Mouse (Mus musculus) G1E (cell line): ENCODE results near the gene Apba3. TPM values are rescaled to one million over a fixed set of nuclear protein-coding genes. Genes with fewer than 3 reads are reported as not detected.
"Not testable (repeated sequence)": the region's sequence is repeated elsewhere in the genome, so short reads cannot be mapped to it uniquely, and the experiment has no call there.

Source experiments
- ATAC-seq: 2 replicates; pipeline ENCODE4 v1.8.0; 2016; ENCODE audit warnings: mild to moderate bottlenecking; ENCODE audit not compliant: insufficient number of reproducible peaks, poor library complexity, low FRiP score, severe bottlenecking; ENCODE audit errors: extremely low read depth
- DNase-seq: peaks from one replicate; pipeline ENCODE4 v3.0.0; 2012; ENCODE audit warnings: low spot score
- H3K27me3 ChIP-seq: 2 replicates; pipeline ENCODE4 v1.6.1; 2012; ENCODE audit warnings: mild to moderate bottlenecking, low read length, inconsistent platforms; ENCODE audit not compliant: insufficient read depth
- H3K36me3 ChIP-seq: replicated peaks from 2 replicates; pipeline ENCODE3; 2012; ENCODE audit warnings: mild to moderate bottlenecking, inconsistent platforms
- H3K4me1 ChIP-seq: 2 replicates; pipeline ENCODE4 v1.6.1; 2012; ENCODE audit warnings: low read depth, low read length, inconsistent platforms, mixed read lengths; ENCODE audit not compliant: insufficient read depth
- H3K4me3 ChIP-seq: 2 replicates; pipeline ENCODE4 v1.5.1; 2012; ENCODE audit warnings: low read depth, mild to moderate bottlenecking, inconsistent platforms, low read length, moderate library complexity, mixed read lengths
- H3K9me3 ChIP-seq: replicated peaks from 2 replicates; pipeline ENCODE4 v1.6.1; 2012; ENCODE audit warnings: inconsistent platforms
- CTCF ChIP-seq: IDR thresholded peaks from 2 replicates; pipeline ENCODE4 v1.5.1; 2012; ENCODE audit warnings: low read depth, low read length, inconsistent platforms, mixed read lengths
- GATA1 ChIP-seq: IDR thresholded peaks from 2 replicates; pipeline ENCODE4 v1.6.1; 2012; ENCODE audit warnings: borderline replicate concordance, low read length, inconsistent platforms, mixed read lengths
- GATA2 ChIP-seq: IDR thresholded peaks from 2 replicates; pipeline ENCODE4 v1.6.1; 2012; ENCODE audit warnings: low read depth, low read length, inconsistent platforms, borderline replicate concordance
- POLR2AphosphoS5 ChIP-seq: IDR thresholded peaks from 2 replicates; pipeline ENCODE4 v1.6.1; 2012; ENCODE audit warnings: low read depth, low read length, inconsistent platforms; ENCODE audit not compliant: insufficient replicate concordance
- TAL1 ChIP-seq: conservative IDR thresholded peaks from 2 replicates; pipeline ENCODE4 v1.6.1; 2012; ENCODE audit warnings: low read depth, low read length, inconsistent platforms, mixed read lengths
- polyA plus RNA-seq: library from polyadenylated mRNA; stranded (reverse); fragments of >175 nt; gene quantifications from 2 replicates; pipeline ENCODE4 v1.2.3, GENCODE M21; 2012
- total RNA-seq, 2 experiments: library from RNA; stranded (forward) in 1 of 2; stranded (reverse) in 1 of 2; fragments of 200-1000 nt in 1 of 2; fragments of >200 nt in 1 of 2; fragmentation: Nextera tagmentation in 1 of 2; gene quantifications; 2 replicates each; pipeline ENCODE4 v1.2.3; 2014 to 2017

Apba3 gene
- 36.2 and 44.6 TPM in 2 replicates for total RNA-seq (2014; fragmentation: Nextera tagmentation)
- total RNA-seq (2017) = 27.9 and 38.9 TPM in 2 replicates
- 113 and 130 TPM in 2 replicates for polyA plus RNA-seq

GRCm38 (mm10) chr10:81266211-81267105 lies at the start of gene Apba3, which contains the start of gene Mrpl54:
Gene Apba3, plus strand, starts transcription at chr10:81266960.
Gene Mrpl54, minus strand, starts transcription at chr10:81266934.
- ATAC-seq = peak; percentile 80
- H3K27me3 ChIP-seq = no peaks in the 10 kb centered on the region
- DNase-seq = peak; percentile 96
- peak within 1 kb of the TSS; percentile 87 for H3K4me3 ChIP-seq
- H3K9me3 ChIP-seq = no peaks in the 10 kb centered on the region
- peaks cover 69% of the 10 kb centered on the region for H3K36me3 ChIP-seq
- TF ChIP-seq GATA2 (no peak), POLR2AphosphoS5 (no peak), CTCF (no peak), TAL1 (no peak), GATA1 (no peak)
- peaks cover 55% of the 10 kb centered on the region for H3K4me1 ChIP-seq

- H3K4me3 ChIP-seq, H3K36me3 ChIP-seq, ATAC-seq, DNase-seq, H3K9me3 ChIP-seq: not testable (repeated sequence)
- Histone ChIP-seq H3K4me1 (peaks cover 18% of the 10 kb centered on the region), H3K27me3 (peaks cover 45% of the 10 kb centered on the region)
- 0 out of 2 replicates have a peak, but pooled peaks have one; percentile 2 for TF ChIP-seq CTCF
Observed at GRCm38 (mm10) chr10:81217267-81217666, 49.5 kb upstream of the Apba3 start.

GRCm38 (mm10) chr10:81217964-81218363 lies 48.8 kb upstream of the Apba3 start:
- no peak for ATAC-seq
- Histone ChIP-seq H3K9me3 (no peaks in the 10 kb centered on the region), H3K4me1 (peaks cover 18% of the 10 kb centered on the region), H3K36me3 (no peaks in the 10 kb centered on the region), H3K4me3 (no peak overlapping the region), H3K27me3 (peaks cover 40% of the 10 kb centered on the region)
- TF ChIP-seq GATA2 = no peak
- no peak for TF ChIP-seq TAL1
- TF ChIP-seq GATA1 = no peak
- TF ChIP-seq CTCF = peak; percentile 75
- peak; percentile 59 for DNase-seq

- Histone ChIP-seq H3K4me3 (no peak overlapping the region), H3K9me3 (no peaks in the 10 kb centered on the region), H3K36me3 (no peaks in the 10 kb centered on the region), H3K27me3 (peaks cover 24% of the 10 kb centered on the region), H3K4me1 (peaks cover 18% of the 10 kb centered on the region)
- TF ChIP-seq GATA1 = no peak
- TF ChIP-seq TAL1 = no peak
- no peak for TF ChIP-seq POLR2AphosphoS5
- no peak for TF ChIP-seq CTCF
- TF ChIP-seq GATA2 = no peak
- ATAC-seq (no peak), DNase-seq (peak; percentile 49)
Observed at GRCm38 (mm10) chr10:81221402-81222015, 45.3 kb upstream of the Apba3 start.

GRCm38 (mm10) chr10:81223731-81224130 lies 43.0 kb upstream of the Apba3 start:
- H3K9me3 ChIP-seq, H3K4me3 ChIP-seq, ATAC-seq, H3K36me3 ChIP-seq, DNase-seq: not testable (repeated sequence)
- H3K4me1 ChIP-seq = peaks cover 12% of the 10 kb centered on the region
- H3K27me3 ChIP-seq = peaks cover 31% of the 10 kb centered on the region

GRCm38 (mm10) chr10:81229735-81230437 lies 36.9 kb upstream of the Apba3 start:
- ATAC-seq (no peak), DNase-seq (no peak)
- peaks cover 37% of the 10 kb centered on the region for H3K27me3 ChIP-seq
- peaks cover 4% of the 10 kb centered on the region for H3K36me3 ChIP-seq
- H3K4me3 ChIP-seq = no peak overlapping the region
- peaks cover 21% of the 10 kb centered on the region for H3K4me1 ChIP-seq
- no peaks in the 10 kb centered on the region for H3K9me3 ChIP-seq
- no peak for TF ChIP-seq TAL1
- no peak for TF ChIP-seq POLR2AphosphoS5
- no peak for TF ChIP-seq CTCF
- TF ChIP-seq GATA1 = no peak
- TF ChIP-seq GATA2 = no peak
